Mouse (Mus musculus) erythroblast, adult 5-6 weeks (primary cell): ENCODE measurements around the gene Trappc6b. TPM values are rescaled to one million over a fixed set of nuclear protein-coding genes. Genes with fewer than 3 reads are reported as not detected.

Experiments
- ATAC-seq: replicated peaks from 2 replicates; pipeline ENCODE4 v1.8.0; 2016; ENCODE audit warnings: moderate number of reproducible peaks, mild to moderate bottlenecking, moderate TSS enrichment, inconsistent platforms; ENCODE audit not compliant: poor library complexity, low FRiP score, severe bottlenecking
- total RNA-seq, 2 experiments: library from RNA; stranded (forward) in 1 of 2; stranded (reverse) in 1 of 2; fragments of 150-400 nt in 1 of 2; fragments of 200-764, 138-1000 nt in 1 of 2; gene quantifications; 2 replicates each; pipeline versions ENCODE4 v1.2.3 to v1.2.4; 2015 to 2017; ENCODE audit warnings: low replicate concordance in 2 of 2

Trappc6b gene
- total RNA-seq, 2 experiments from 2014 or later: 12.3 to 29.1 TPM

DNA sequence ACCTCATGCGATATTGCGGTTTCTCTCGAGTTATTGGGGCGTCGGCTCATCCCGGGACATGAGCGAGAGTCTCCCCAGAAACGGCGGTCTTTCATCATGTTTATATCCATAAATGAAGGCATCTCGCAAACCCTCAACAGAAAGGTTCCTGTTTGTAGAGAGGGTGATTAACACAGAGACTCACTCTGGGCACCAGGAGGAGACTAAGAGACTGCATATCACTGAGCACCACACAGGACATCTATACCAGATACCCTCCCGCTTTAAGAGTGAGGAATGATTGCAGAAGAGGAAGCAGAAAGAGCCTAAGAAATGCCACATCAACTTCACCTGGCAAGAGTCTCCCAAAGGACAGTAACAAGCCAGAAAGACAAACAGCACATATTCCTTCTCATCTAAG, 5.0 kb downstream of the Trappc6b start:
- no peak for ATAC-seq

DNA sequence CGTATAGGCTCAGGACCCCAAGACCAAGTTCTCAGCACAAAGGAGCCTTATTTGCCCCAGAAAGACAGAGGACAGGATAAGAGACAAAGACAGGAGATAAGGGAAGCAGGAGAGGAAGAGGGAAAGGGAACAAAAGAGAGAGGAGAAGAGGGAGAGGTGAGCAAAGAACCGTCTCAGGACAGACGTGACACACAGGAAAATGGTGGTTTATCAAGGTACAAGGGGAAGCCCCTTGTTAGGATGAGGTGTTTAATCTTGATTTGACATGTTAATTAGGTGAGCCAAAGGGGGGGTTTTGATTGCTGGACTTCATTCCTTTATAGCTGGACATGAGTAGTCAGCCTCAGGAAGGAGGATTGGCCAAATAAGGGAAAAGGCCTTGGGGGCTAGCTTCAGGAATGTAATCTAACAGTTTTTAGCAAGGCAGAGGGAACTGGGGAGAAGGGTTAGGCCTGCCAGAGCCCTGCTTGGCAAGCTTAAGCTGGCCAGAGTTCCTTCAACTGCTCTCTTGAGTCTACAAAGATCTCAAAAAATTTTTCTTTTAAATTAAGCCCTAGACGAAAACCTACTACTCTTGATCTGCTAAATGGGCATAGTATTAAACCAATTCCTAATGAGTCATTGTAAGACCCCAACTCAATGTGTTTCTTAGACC, 5.9 kb downstream of the Trappc6b start:
- ATAC-seq: no peak

DNA sequence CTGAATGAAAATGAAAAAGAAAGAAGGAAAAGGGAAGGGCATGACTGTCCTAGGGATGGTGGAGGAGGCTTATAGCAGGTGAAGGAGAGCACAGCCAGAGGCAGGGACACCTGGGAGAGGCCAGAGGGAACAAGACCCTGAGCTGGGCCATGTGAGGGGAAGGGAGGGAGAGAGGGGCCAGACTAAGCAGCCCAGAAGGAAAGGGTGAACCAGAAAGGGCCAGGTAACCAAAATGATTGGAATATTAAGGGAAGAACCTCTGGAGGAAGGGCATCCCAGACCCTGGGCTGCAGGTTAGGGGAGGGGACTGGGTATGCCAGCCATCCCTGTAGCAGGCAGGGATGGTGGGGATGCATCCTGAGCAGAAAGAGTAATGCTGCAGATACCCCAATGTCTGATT, 7.3 kb downstream of the Trappc6b start:
- ATAC-seq: no peak

DNA sequence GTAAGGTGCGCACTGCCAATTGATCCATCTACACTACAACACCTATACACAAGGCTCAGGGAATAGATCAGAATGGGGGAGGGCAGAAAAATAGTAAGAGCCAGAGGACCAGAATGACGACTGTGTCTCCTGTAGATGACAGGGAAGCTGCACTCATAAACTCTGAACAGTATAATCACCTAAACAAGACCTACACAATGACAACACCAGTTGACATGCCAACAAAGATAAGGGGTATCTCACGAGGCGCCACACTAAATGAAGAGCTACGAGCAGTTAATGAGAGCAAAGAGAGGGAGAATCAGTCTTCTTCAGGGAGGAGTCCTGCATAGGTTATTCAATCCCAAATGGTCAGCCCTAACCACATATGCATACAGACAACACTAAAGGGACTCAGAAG, 8.1 kb downstream of the Trappc6b start:
- ATAC-seq: 0 out of 2 replicates have a peak, but pooled peaks have one; percentile 45

DNA sequence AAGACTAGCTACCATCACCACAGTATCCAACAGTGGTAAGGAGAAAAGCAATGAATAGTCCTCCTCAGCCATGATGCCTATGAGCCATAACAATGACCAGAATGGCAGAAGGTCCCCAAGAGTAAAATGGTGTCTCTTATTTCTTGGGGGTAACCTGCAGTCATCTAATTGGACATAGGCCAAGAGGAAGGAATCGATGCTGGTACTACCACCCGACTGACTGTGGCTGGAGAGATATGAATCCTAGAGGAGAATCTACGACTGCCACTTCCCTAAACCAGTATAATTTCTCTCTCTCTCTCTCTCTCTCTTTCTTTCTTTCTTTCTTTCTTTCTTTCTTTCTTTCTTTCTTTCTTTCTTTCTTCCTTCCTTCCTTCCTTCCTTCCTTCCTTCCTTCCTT, 8.8 kb downstream of the Trappc6b start:
- ATAC-seq: no peak

DNA sequence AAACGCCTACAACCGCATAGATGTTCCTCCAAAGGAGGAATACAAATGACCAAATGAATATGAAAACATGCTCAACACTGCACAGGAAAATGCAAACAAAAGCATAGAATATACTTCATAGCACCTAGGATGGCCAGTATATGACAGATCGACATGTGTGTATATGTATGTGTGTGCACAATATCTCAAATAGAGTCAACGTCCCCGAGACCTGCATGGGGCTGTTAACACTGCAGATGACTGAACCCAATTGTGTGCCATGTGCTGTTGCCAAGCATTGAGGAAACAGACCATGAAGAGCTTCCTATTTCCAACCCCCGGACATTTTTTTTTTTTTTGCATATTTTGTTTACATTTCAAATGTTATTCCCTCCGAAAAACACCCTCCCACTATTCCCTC, 20.4 kb downstream of the Trappc6b start:
- no peak for ATAC-seq

DNA sequence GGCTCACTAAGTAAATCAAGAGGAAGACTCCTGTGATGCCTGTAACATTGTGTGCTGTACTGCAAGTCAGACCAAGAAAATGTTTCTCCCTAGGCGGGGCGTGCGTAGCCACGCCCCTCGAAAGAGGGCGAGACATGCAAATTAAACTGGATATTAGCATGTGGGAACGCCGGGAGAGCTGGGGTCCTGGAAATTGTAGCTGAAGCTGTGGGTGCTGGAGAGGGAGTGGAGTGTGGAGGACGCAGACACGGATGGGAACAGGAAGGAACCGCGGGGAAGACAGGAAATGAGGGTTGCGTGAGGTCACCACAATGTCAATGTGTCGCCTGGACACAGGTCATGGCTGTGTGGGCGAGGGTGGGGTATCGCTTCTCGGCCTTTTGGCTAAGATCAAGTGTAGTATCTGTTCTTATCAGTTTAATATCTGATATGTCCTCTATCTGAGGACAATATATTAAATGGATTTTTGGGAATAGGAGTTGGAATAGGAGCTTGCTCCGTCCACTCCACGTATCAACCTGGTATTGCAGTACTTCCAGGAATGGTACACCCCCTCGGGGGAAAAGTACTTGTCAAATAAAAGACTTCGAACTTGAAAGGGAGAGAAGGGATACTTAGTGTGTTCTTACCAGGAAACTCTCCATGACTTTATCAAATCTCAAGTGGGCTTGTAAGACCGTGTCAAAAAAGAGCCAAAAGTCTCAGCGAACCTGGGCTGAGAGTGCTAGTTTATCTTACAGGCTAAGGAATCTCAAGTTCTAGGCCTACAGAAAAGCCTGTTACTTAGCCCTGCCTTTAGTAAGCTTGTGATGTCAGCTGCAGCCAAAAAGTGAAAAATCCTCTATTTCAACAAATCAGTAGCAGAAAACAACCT, 21.1 kb downstream of the Trappc6b start:
- ATAC-seq: 0 out of 2 replicates have a peak, but pooled peaks have one; percentile 46

DNA sequence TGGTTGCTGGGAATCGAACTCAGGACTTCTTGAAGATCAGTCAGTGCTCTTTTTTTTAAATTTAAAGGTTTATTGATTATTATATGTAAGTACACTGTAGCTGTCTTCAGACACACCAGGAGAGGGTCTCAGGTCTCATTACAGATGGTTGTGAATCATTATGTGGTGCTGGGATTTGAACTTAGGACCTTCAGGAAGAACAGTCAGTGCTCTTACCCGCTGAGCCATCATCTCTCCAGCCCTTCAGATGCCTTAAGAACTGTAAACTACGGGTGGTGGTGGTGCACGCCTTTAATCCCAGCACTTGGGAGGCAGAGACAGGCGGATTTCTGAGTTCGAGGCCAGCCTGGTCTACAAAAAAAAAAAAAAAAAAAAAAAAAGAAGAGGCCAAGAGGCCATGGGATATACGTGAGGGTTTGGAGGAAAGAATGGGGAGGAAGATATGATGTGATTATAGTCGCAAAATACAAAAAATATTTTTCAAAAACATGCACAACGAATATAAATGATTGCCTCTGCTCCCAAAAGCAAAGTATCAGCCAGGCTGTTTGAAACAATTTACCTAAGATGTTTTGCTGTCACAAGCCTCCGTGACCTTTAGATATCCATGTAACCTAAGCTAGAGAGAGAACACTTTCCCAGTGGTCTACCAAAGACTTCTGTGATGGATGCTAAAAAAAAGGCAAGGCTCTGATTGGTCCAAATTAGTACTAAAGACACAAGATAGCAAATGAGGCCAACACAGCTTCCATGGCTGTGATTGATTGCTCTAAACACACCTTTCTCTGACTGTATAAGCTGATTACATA, 21.9 kb downstream of the Trappc6b start:
- no peak for ATAC-seq

DNA sequence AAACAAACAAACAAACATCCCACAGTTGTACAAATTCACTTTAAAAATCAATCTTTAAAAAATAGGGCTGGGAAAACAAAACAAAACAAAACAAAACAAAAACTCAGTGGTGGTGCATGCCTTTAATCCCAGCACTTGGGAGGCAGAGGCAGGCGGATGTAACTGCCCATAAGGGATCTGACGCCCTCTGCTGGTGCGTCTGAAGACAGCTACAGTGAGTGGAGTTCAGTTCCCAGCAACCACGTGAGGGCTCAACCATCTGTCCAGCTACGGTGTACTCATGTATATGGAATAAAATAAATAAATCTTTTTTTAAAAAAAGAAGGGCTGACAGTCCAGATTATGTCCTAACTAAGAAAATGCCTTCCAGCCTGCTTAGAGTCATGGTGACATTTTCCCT, 29.2 kb downstream of the Trappc6b start:
- peak; percentile 77 for ATAC-seq

DNA sequence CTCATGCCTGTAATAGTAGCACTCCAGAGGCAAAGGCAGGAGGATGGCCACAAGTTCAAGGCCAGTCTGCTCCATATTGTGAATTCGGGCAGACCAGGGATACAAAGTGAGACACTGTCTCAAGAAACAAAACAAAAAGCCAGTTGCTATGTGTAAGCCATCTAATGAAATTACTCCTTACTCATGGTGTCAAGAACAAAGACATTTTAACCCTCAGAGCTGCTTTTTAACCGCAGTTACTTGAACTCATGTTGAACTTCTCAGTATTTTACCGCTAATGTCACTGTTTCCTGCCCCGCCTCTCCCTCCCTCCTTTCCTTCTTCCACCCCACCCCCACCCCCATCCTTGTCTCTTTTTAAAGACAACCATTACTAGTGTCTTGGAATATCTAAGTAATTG, 40.0 kb downstream of the Trappc6b start:
- no peak for ATAC-seq

DNA sequence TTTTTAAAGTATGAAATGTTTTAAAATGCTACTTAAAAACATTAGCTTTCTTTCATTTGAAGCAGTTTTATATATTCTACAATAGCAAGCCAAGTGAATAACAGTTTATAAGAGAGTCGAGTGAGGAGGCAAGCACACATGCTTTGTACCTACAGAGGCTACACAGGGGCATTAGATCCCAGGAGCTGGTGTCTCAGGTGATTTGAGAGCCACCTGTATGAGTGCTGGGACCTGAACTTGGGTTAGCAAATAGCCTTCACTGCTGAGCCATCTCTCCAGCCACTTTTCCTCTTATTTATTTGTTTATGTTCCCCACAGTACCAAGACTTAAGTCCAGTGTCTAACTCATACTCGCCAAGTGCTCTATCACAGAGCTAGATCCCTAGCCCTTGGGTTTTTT, 41.4 kb downstream of the Trappc6b start:
- ATAC-seq: no peak

DNA sequence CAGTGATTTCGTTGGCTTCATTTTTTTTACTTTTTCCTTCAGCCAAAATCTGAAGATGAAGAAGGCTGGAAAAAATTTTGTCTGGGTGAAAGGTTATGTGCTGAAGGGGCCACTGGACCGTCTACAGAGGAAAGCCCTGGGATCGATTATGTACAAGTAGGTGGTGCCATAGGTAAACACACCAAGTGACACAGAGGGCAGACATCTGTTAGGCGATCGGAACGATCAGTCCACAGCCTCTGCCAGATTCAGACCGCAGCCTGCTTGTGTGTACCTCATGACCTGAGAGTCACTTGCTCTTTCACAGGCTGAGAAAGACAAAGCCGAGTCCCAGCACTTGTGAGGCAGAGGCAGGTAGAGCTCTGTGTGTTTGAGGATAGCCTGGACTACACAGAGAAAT, 43.3 kb downstream of the Trappc6b start:
- no peak for ATAC-seq

DNA sequence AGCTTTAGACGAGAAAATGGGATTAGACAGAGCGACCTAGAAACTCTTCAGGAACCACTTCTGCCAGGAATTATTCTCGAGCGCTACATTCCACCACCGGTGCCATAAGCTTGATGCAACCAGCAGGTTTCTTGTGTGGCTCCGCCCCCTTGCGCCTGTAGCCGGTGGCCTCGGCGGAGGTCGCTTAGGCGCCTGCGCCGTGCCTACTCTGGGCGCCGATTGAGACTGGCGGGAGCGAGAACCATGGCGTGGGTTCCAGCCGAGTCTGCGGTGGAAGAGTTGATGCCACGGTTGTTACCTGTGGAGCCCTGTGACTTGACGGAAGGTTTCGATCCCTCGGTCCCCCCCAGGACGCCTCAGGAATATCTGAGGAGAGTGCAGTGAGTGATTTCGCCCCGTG, 48.0 kb downstream of the Trappc6b start, which contains the start of gene Gemin2:
Gemin2 (plus strand) TSS at position 160 of the 400 bp plus-strand sequence.
- peak; percentile 83 for ATAC-seq

DNA sequence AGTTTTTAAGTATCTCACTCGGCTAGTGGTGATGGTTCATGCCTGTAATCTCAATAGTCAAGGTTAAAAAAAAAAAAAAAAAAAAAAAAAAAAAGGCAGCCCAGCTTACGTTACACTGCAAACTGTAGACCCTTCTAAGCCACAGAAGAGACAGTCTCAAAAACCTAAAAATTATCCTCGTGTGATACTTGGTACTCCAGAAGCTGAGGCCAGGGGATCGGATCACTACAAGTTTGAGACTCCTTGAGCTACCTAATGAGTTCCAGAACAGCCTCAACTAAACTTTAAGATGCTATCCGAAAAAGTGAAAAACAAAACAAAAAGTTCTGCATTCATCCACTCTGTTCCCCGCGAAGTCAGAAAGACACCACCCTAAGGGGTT, 48.6 kb downstream of the Trappc6b start:
- ATAC-seq: 0 out of 2 replicates have a peak, but pooled peaks have one; percentile 3

DNA sequence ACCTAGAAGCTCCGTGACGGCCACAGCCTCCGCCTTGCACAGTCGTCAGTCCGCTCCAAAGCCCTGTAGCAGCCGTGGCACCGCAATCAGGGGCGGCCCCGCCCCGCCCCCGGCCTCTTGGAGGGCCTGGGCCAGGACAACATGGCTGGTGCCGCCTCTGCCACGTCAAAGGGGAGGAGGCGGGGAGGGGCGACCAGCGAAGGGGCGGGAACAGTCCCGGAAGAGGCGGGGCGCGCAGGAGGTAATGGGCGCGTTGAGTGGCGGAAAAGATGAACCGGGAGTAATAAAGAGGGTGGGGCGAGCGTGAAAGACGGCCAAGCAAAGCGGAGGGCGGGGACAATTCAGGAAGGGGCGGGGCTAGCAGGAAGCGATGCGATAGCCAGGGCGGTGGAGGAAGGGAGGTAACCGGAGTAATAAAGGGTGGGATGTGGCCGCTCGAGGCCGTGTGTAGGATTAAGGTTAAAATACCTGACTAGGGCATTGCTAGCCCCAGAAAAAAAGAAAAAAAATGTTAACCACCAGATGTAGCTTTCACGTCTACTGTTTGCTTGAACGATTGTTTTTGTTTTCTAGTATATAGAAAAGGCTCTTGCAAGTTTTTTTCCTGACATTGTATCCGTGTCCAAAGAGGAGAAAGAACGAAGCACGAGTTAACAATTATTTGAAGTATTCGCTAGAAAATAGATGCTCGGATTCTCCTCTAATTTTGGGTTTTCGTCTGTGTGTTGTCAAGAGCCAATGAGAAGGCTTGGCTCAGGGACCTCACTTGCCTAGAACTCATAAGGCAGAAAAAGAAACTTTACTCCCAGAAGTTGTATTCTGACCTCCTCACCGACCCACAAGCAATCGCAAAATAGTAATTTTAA, 49.2 kb downstream of the Trappc6b start, which contains the start of gene Sec23a:
Sec23a (minus strand) TSS at position 174 of the 866 bp plus-strand sequence.
- peak; percentile 88 for ATAC-seq

DNA sequence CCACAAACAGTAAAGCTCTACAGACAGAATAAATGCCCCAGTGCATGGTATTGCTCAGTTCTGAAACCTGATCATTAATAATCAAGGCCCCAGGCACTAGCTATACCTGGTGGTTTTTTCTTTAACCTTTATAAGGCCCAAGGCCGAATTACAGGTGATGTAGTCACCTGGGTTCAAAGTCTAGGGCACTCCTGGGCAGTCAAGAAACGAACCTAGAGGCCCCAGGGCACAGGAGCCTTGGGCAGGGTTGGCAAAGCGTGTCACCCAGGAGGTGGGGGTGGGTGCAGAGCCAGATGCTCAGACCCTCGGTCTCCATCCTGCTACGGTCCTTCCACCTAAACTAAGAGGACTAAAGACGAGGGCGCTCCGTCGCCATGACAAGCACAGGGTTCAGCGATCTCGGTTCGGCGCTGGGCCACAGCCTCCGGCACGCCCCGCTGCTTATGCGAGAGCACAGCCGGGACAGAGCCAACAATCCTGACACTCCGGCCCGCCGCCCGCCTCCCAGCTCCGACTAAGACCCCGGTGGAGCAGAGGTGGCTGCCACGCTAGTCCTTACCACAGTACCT, 49.9 kb downstream of the Trappc6b start:
- peak; percentile 66 for ATAC-seq

DNA sequence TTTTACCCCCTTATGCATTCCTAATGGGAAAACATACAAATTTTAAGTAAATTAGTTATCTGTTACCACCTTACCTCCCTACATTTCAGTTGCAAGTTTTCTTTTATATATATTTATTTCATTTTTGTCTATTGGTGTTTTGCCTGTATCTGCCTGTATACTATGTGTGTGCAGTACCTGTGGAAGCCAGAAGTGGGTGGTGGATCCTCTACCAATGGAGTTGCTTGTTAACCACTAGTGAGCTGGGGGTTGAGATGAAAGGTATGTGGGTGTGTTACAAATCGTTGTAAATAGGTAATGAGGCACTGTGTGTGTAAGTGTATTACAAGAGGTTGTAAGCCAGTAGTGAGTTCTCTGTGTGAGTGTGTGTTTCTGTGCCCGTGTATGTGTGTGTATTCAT, 50.8 kb downstream of the Trappc6b start:
- ATAC-seq: no peak
